Mouse (Mus musculus): ENCODE data around the gene Ccdc70.
"Not testable (repeated sequence)": the region's sequence is repeated elsewhere in the genome, so short reads cannot be mapped to it uniquely, and the experiment has no call there.

The Ccdc70 gene

DNA sequence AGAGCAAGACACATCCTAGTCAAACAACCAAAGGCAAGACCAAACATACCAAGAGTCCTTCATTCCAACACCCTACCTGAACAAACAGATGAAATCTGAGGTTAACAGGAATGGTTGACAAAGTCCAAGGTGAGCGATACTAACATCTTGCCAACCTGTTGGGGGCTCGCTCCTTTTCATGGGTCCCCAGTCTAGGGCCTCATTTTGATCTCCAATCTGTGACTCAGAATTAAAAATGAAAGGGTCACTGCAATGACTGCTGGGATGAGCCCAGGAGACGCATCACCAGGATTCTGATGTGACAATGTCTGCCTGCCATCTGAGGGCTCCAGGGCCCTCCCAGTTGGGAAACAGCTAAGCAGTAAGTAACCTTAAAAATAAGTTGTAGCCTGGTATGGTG is at the start of gene Ccdc70:
Gene Ccdc70, plus strand, starts transcription at position 301 of the 400 bp plus-strand sequence.
- ATAC-seq (ENCODE audit: low TSS enrichment): no peak

DNA sequence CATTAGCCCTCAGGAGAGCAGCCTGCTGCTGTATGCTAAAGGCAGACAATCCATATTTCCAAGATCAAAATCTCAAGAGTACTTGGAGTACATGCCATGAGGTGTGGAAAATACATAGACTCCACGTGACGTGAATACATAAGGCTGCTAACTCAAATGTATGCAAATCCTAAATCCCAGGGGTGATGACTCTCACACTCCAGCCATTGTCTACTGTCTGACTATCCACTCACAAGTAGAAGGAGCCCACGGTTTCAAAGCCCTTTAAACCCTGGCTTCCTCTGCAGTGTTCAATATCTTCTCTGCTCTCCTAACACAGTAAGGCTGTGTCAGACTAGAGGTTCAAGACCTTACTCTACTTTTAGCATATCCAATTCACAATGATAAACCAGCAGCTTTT is 38.8 kb upstream of the Ccdc70 start:
- ATAC-seq (ENCODE audit: low TSS enrichment): not testable (repeated sequence)

DNA sequence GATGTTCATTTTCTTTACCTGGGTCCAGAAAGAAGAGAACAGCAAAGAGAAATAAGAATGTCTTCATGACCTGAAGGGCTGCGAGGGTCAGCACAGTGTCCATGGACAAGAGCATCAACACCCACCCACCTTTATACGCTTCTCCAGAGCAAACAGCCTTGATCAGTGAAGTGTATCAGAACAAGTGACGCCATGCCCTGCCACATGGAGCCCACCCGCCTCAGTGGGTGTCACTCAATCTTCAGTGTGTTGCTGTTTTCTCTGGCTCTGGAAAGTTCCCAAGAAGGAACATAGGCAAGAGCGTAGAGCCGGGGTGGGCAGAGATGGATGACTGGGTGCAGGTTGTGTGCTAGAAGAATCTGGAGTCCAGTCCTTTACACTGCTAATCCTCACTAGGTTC is 37.0 kb upstream of the Ccdc70 start, which contains the start of gene Defb15:
Gene Defb15, minus strand, starts transcription at position 101 of the 400 bp plus-strand sequence.
- no peak for ATAC-seq (ENCODE audit: low TSS enrichment)

DNA sequence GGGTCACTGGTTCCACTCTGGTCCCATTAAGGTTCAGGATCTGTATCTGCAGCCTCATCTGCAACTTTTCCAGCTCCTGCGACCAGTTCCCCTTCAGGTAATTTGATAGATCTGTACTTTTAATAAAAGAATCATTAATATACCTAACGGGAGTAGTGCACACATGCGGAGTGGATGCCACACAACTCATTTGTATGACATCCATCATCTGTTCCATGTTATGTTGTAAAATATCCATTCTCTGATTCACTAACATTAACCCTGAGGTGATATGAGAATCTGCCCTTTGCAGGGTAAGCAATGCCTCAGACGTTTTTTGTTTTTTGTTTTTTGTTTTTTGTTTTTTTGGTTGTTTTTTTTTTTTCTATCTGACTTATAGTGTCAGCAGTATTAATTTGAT is 31.5 kb upstream of the Ccdc70 start, which contains the start of gene Defb35:
Gene Defb35, plus strand, starts transcription at position 301 of the 400 bp plus-strand sequence.
- ATAC-seq (ENCODE audit: low TSS enrichment): not testable (repeated sequence)

DNA sequence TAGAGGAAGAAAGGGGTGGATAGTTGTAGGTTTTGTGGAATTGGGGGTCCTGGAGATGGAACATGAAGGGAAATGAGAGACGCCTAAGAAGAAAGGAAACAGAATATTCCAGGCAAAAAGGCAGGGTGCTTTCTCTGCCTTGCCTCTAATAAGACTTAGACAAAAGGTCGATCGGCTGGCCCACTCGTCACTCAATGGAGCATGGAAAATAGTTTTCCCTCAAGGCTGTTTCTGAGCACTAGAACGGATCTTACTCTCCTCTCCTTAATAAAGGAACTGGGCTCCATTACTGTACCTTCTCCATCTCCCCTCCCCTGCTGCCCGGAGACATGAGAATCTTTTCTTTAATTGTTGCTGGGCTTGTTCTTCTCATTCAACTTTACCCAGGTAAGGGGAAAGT is 23.1 kb upstream of the Ccdc70 start, which contains the start of gene Defb13:
Gene Defb13, plus strand, starts transcription at position 301 of the 400 bp plus-strand sequence.
- no peak for ATAC-seq (ENCODE audit: low TSS enrichment)

DNA sequence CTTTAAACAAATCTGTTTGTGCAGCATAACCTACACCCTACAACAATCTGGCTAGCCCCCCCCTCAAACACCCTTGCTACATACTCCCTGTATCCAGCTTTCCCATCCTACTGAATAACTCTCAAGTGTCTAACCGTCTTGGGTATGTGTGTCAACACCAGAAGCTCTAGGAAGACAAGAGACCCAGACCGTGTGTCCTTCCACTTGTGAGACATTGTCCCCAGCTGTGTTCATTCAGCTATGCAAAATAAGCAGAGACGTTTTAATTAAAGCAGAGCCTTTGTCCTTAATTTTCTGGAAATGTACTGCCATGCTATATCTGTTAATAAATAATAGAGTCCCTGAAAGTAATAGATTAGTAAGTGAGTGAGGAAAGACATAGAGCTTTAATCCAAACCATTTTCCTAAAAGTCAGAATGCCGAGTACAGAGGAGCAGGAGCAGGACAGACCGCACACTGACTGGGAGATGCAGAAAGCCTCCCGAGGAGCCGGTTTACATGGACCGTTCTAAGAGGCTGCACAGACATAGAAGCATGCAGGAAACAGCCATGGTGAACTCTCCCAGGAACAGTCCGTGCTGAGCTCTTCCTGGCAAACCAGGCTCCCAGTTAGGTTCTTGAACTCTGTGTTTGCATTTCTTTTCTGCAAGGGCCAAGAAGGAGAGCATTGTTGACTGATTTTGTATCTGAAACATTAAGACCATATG is 22.1 kb upstream of the Ccdc70 start:
- ATAC-seq (ENCODE audit: low TSS enrichment): no peak

DNA sequence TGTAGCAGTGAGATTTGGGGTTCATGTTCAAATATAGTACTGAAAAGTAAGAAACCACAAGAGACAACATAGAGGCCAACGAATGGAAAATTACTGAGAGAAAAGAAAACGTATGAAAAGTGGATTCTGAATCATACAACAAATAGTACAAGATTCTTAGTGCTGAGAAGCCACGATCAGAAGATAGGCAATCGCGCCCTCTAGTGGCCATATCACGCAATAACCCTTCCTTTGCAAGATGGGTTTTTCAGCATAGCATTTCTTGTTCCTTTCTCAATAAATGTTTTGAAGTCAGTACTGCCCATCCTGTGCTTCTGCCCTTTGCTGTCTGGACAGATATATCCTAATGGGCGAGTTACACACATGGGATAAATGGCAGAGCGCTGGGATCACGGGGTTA is 14.3 kb upstream of the Ccdc70 start:
- peak; percentile 65 for ATAC-seq (ENCODE audit: low TSS enrichment)

DNA sequence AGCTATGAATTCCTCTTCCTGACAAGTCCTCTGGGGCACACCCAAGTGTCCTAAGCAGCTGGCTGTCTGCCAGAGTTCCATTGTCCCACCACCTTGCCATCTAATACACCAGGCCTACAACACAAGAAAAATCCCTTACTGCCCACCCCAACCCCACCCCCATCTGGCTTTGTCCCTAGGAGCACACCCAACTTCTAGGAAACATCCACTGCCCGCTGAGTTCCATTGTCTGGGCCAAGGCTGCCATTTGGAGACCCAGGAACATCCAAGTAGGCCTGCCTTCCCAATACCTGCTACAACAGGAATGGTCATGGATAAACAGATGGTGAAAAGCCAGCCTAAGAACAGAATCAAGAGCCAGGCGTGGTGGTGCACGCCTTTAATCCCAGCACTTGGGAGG is 13.2 kb upstream of the Ccdc70 start:
- ATAC-seq (ENCODE audit: low TSS enrichment): no peak

DNA sequence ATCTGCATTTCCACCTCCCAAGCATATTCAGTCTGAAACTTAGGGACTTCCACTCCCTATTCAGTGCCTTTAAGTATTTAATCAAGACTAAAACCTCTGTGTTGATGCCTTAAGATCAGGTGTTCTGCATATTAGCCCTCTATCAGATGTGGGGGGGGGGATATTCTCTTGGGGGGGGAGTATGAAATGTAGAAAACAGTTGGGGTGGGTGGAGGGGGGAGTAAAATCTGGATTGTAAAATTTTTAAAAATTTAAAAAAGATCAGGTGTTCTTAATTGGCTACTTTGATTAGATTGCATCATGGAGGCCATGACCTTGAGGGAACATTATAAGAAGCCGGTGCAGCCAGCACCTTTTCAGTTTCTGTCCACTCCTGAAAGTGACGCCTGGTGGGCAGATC is 11.2 kb upstream of the Ccdc70 start, which contains the start of gene Fam90a1a:
Gene Fam90a1a, plus strand, starts transcription at position 301 of the 400 bp plus-strand sequence.
- no peak for ATAC-seq (ENCODE audit: low TSS enrichment)

DNA sequence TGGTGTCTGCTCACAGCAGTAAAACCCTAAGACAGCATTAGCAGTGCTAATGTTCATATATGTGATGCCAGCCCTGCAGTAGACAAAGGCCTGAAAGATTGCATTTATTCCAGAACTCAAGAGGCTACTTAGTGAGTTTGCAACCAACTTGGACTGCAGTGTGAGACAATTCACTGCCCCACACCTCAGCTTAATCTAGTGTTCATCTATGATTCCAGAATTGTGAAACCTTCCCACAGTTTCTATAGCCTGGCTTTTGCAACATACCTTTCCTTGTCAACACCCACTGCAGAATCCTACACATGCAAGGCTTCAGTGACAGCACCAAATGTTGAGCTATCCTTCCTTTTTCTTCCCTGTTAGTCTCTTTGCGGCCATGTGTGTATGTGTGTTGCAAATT is 2.9 kb upstream of the Ccdc70 start:
- no peak for ATAC-seq (ENCODE audit: low TSS enrichment)

DNA sequence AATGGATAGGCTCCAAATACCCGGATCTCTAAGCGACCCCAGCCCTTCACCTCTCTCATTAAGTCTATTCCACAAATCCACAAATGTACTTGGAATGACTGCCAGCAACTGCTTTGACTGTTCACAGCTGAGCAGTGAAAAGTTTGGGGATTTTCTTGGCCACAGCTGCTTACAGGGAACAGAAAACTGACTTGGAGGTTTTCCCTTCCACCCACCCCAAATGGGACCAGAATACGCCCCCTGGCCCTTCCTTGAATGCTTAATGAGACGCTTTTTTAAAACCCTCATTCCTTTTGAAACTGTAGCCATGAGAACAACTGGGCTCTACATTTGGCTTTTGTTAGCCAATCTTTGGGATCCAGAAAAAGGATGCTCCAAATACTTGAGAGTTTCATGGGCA is 8.6 kb downstream of the Ccdc70 start:
- peak; percentile 66 for ATAC-seq (ENCODE audit: low TSS enrichment)

DNA sequence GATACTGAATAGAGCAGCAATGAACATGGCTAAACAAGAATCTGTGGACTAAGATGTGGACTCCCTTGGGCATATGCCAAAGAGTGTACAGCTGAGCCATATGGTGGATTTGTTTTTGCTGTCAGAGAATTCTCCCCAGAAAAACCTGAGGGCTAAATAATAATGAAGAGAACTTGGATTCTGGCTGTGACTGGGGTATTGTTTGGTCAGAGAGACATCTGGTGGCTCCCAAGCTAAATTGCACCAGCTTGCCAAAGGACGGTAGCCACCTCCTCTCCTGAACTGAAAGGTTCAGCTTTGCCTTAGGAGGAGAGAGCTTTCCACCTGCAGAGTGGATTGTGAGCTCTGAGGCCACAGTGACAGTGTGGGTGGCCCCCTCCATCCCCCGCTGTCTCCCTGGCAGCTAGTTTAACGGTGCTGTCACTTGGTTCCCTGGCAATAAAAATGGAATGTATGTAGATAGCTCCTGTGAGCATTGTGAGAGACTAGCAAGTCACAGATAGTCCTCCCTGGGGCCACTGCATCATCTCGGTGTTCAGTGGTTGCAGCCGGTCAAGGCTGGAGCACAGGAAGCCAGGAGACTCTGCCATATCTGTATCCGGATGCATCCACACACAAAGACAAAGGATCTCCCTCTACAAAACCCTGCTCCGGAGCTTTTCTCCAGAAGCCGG is 12.2 kb downstream of the Ccdc70 start:
- peak; percentile 99 for ATAC-seq (ENCODE audit: low TSS enrichment)

DNA sequence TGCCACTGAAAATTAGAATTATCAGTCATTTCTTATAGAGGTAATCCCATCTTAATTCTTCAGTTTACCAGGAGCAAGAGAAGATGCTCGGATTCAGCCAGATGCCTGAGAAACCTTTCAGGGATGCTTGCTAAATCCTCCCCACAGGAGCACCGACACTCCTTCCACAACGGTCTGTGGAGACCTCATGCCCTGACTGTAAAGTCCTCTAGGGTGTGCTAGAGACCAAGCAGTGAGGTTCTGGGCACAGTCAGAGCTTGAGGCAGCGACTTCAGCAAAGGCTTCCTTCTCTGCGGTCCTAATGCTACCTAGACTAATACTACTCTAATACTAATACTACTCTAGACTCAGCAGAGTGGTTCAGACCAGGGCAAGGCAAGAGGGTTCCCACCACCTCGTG is 22.6 kb downstream of the Ccdc70 start:
- peak; percentile 99 for ATAC-seq (ENCODE audit: low TSS enrichment)

DNA sequence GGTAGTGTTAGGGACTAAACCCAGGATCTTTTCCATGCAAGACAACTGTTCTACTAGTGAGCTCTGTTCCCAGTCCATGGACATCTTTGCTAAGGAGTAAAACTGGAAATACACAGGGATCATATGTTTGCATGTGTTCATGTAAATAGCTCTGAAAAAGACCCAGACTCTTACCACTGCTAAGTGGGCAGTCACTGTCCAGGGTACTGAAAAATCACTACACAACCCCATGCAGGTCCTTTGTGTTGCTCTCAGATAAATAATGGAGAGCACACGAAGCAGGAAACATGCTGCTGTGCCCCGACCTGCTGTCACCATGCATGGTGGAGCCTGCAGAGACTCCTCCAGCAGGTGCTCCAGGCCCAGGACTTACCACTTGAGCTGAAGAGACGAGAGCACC is 25.6 kb downstream of the Ccdc70 start:
- ATAC-seq (ENCODE audit: low TSS enrichment): no peak

DNA sequence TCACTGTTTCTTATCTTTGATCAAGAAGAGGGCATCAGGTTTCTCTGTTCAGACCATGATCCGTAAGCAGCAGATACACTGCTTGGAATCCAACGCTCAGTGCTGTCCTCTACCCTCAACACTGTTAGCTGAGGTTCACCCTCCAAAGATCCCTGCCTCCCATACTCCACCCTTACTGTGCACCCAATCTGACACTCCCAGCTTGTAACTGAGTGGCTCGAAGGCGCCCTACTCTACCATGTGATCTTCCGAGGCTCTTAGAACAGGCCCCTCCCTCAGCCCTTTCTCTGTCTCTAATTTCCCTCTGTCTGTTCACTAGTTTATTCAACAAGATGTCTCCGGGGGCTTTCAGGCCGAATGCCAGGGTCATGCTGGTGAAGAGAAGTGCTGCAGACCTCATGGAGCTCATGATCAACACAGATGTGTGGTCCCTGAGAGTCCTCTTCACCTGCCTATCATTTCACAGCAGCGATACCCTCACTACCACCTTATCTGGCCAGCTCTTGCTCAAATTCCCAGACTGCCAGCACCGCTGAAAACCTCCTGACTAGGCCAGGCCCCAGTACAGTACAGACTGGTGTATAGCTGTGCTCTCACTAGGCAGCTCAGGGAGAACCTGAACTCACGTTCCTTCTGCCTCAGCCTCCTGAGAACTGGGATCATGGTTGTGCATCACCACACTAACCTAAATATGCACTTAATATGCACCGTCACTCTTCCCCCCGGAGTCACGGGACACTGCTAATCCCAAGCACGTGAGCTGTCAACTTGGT is 35.4 kb downstream of the Ccdc70 start:
- no peak for ATAC-seq (ENCODE audit: low TSS enrichment)

DNA sequence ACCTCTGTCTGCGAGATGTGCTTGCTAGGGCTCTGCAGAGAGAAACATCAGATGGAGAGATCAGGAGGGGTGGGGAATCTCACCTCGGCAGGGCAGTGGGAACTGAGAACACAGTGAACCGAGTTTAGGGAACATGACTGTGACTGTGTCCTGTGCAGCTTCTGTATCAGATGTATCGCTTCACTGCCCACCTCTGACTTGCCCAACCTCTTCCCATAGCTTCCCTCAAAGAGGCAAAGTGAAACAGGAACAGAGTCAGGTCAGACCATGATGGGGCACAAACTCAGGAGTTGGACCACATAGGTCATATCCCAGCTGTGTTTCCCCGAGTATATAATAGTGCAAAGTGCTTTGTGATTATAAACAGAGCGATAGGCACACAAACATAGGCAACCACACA is 36.8 kb downstream of the Ccdc70 start:
- ATAC-seq (ENCODE audit: low TSS enrichment): no peak

DNA sequence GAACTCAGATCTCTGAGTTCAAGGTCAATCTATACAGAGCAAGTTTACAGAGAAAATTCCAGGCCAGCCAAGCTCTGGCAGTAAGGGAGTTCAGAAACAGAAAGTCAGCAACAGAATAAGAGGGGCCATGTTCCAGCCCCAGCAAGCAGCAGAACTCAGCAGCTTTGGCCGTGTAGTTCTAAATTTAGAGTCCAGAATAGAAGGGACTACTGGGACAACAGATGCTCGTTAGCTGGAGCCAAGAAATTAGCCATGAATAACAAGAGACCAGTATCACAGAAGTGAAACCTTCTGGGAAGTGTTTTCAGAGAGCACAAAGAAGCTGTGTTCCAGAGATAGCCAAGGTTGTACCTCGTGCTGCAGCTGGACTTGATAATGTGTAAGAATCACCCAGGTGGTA is 39.8 kb downstream of the Ccdc70 start:
- peak; percentile 62 for ATAC-seq (ENCODE audit: low TSS enrichment)

DNA sequence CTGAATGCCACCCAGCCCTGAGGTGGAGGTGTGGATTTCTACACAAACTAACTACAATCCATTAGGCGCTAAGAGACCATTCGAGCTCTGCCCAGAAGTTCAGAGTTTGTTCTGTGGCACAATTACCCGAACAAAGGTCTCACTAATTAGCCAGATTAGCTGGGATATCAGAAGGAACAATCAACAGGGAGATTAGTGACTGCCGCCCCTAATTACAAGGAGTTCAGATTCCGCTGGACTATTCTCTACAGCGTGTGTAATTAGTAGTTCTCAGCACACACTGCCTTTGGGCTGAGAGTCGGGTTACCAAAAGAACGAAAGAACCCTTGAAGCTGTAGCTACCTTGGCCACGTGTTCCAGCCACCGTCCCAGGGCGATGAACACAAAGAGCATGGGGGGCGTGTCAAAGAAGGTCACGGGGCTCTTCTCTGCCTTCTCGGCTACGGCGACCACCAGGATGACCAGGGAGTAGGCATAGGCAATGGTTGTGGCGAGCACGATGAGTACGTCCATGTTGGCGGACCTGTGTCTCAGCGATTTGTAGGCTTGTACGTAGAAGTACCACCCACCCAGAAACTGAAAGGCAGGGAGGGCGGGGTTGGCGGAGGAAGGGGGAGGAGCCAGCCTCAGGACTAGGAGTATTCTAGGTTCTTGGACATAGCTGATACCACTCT is 43.6 kb downstream of the Ccdc70 start:
- peak; percentile 47; the same call in 1 of the 2 replicates for ATAC-seq (ENCODE audit: low TSS enrichment)

DNA sequence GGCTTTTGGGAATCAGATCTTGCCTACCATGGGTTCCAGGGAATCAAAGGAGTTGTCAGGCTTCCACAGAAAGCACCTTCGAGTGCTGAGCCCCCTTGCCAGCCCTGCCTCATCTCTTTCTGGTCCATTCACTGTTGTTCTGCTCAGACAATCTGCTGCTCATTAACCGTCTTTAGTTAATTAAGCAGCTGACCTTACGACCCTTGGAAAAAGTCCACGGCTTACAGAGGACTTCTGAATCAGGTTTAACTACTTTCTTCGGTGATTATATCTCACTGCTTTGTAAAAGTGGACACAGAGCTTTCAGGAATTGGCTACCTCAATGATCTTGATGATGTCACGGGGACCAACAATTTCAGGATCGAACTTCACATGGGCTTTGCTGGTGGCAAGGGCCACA is 48.2 kb downstream of the Ccdc70 start:
- ATAC-seq (ENCODE audit: low TSS enrichment): no peak

DNA sequence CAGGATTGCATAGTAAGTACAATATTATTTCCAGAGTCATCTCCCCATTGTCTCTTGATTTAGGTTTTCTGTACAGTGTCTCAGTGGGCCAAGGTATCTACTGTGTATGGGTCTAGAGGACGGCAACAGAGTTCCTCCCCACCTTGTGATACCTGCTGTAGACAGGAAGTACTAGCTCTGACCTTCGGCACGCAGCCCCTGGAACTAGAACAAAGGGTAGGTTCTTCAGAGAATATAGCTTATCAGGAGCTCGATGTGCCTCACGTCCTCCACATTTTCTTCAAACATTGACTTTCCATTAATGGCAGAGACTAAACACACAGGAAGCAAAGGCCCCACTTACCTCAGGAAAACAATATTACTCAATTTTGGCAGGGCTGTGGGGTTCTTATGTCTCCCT is 49.9 kb downstream of the Ccdc70 start:
- no peak for ATAC-seq (ENCODE audit: low TSS enrichment)

DNA sequence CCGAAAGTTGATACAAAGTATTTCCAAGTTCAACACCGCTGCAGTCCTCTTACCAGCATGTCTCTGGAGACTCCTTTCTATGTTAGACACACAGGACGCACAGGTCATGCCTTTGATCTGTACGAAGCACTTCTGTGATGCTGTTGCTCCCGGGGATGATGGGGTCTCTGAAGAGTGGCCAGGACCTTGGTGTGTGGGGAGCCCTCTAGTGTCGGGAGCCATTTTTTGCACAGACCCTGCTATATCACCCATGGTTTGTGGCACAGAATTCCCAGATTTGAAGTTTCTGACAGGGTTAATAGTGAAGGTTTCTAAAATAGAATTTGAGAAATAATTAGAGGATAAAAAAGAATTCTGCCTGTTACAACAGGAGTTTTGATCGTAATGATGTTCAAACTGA is 52.7 kb downstream of the Ccdc70 start:
- ATAC-seq (ENCODE audit: low TSS enrichment): no peak

Measured in frontal cortex, adult (tissue).